Mouse (Mus musculus): ENCODE results near the gene Gm37240.
A peak's percentile ranks its signal among the peaks of the same experiment; 100 is the strongest.

The Gm37240 gene

GRCm38 (mm10) chr3:84542450-84542849 lies 1344.9 kb downstream of the Gm37240 start:
- peak; percentile 23 to 43 for DNase-seq (ENCODE audit: low spot score in 2 of 2)

- DNase-seq (ENCODE audit: low spot score in 2 of 2): no peak
Measured at GRCm38 (mm10) chr3:84541881-84542280, 1345.4 kb downstream of the Gm37240 start.

GRCm38 (mm10) chr3:84540640-84541039 lies 1346.7 kb downstream of the Gm37240 start:
- no peak for DNase-seq (ENCODE audit: low spot score in 2 of 2)

- no peak for DNase-seq (ENCODE audit: low spot score in 2 of 2)
Measured at GRCm38 (mm10) chr3:84536987-84537386, 1350.3 kb downstream of the Gm37240 start.

- DNase-seq (ENCODE audit: low spot score in 2 of 2): no peak
Measured at GRCm38 (mm10) chr3:84533227-84533626, 1354.1 kb downstream of the Gm37240 start.

GRCm38 (mm10) chr3:84529021-84529420 lies 1358.3 kb downstream of the Gm37240 start:
- DNase-seq (ENCODE audit: low spot score in 2 of 2): no peak

- DNase-seq (ENCODE audit: low spot score in 2 of 2): no peak
Measured at GRCm38 (mm10) chr3:84524952-84525351, 1362.4 kb downstream of the Gm37240 start.

- DNase-seq (ENCODE audit: low spot score in 2 of 2): no peak
Measured at GRCm38 (mm10) chr3:84516163-84516562, 1371.2 kb downstream of the Gm37240 start.

- no peak for DNase-seq (ENCODE audit: low spot score in 2 of 2)
Measured at GRCm38 (mm10) chr3:84512774-84513515, 1374.4 kb downstream of the Gm37240 start.

- no peak for DNase-seq (ENCODE audit: low spot score in 2 of 2)
Measured at GRCm38 (mm10) chr3:84505193-84505592, 1382.1 kb downstream of the Gm37240 start.

- peak in 1 of 2 experiments; percentile 4 for DNase-seq (ENCODE audit: low spot score in 2 of 2)
Measured at GRCm38 (mm10) chr3:84504291-84504690, 1383.0 kb downstream of the Gm37240 start.

- no peak for DNase-seq (ENCODE audit: low spot score in 2 of 2)
Measured at GRCm38 (mm10) chr3:84502101-84502500, 1385.2 kb downstream of the Gm37240 start.

GRCm38 (mm10) chr3:84500491-84500890 lies 1386.8 kb downstream of the Gm37240 start:
- DNase-seq (ENCODE audit: low spot score in 2 of 2): no peak

GRCm38 (mm10) chr3:84497718-84498117 lies 1389.6 kb downstream of the Gm37240 start:
- no peak for DNase-seq (ENCODE audit: low spot score in 2 of 2)

- no peak for DNase-seq (ENCODE audit: low spot score in 2 of 2)
Measured at GRCm38 (mm10) chr3:84492657-84493056, 1394.7 kb downstream of the Gm37240 start.

GRCm38 (mm10) chr3:84492148-84492547 lies 1395.2 kb downstream of the Gm37240 start:
- DNase-seq (ENCODE audit: low spot score in 2 of 2): no peak

GRCm38 (mm10) chr3:84488716-84489115 lies 1398.6 kb downstream of the Gm37240 start:
- no peak for DNase-seq (ENCODE audit: low spot score in 2 of 2)

- DNase-seq (ENCODE audit: low spot score in 2 of 2): no peak
Measured at GRCm38 (mm10) chr3:84484891-84485290, 1402.4 kb downstream of the Gm37240 start.

- no peak for DNase-seq (ENCODE audit: low spot score in 2 of 2)
Measured at GRCm38 (mm10) chr3:84484333-84484732, 1403.0 kb downstream of the Gm37240 start.

GRCm38 (mm10) chr3:84482121-84482520 lies 1405.2 kb downstream of the Gm37240 start:
- DNase-seq (ENCODE audit: low spot score in 2 of 2): no peak

GRCm38 (mm10) chr3:84481104-84481503 lies 1406.2 kb downstream of the Gm37240 start:
- peak; percentile 14 to 41 for DNase-seq (ENCODE audit: low spot score in 2 of 2)

- peak; percentile 35 to 36 for DNase-seq (ENCODE audit: low spot score in 2 of 2)
Measured at GRCm38 (mm10) chr3:84480006-84480897, 1407.1 kb downstream of the Gm37240 start, which contains the start of gene Fhdc1. Gene Fhdc1, minus strand, starts transcription at chr3:84480429.

Measured in spleen, postnatal 36 days (tissue).